Mouse (Mus musculus) thymus, postnatal 14 days (tissue): Measurements from ENCODE around the gene Btbd18.
"Not testable (repeated sequence)": the region's sequence is repeated elsewhere in the genome, so short reads cannot be mapped to it uniquely, and the experiment has no call there.

Experiments
- DNase-seq: peaks from one replicate; pipeline ENCODE4 v3.0.0; 2021

The Btbd18 gene

GRCm38 (mm10) chr2:84648369-84648768 is 10.5 kb upstream of the Btbd18 start:
- no peak for DNase-seq

GRCm38 (mm10) chr2:84649674-84650073 is 9.2 kb upstream of the Btbd18 start:
- no peak for DNase-seq

GRCm38 (mm10) chr2:84650464-84651195 is 8.2 kb upstream of the Btbd18 start, which contains the start of gene Ctnnd1:
TSS of gene Ctnnd1 (minus strand) at chr2:84650765.
- no peak for DNase-seq

GRCm38 (mm10) chr2:84653354-84653753 is 5.5 kb upstream of the Btbd18 start:
- no peak for DNase-seq

GRCm38 (mm10) chr2:84655864-84656263 is 3.0 kb upstream of the Btbd18 start:
- DNase-seq = no peak

- peak; percentile 67 for DNase-seq
Measured at GRCm38 (mm10) chr2:84660253-84660652, 1.4 kb downstream of the Btbd18 start.

- DNase-seq = peak; percentile 65
Measured at GRCm38 (mm10) chr2:84662866-84663265, 4.0 kb downstream of the Btbd18 start.

- DNase-seq = no peak
Measured at GRCm38 (mm10) chr2:84666081-84666480, 7.2 kb downstream of the Btbd18 start.

- no peak for DNase-seq
Measured at GRCm38 (mm10) chr2:84669828-84670568, 11.1 kb downstream of the Btbd18 start.

GRCm38 (mm10) chr2:84670569-84670933 is 11.7 kb downstream of the Btbd18 start, which contains the start of gene Selenoh:
TSS of gene Selenoh (minus strand) at chr2:84670770.
- DNase-seq = peak; percentile 91

GRCm38 (mm10) chr2:84671535-84671934 is 12.7 kb downstream of the Btbd18 start:
- not testable (repeated sequence) for DNase-seq

- DNase-seq = no peak
Measured at GRCm38 (mm10) chr2:84677270-84677967, 18.5 kb downstream of the Btbd18 start.

GRCm38 (mm10) chr2:84677968-84678880 is 19.3 kb downstream of the Btbd18 start, which contains the start of the genes Gm28635 and Med19:
TSS of gene Gm28635 (minus strand) at chr2:84678041.
TSS of gene Med19 (plus strand) at chr2:84678402.
- peak; percentile 94 for DNase-seq

- peak; percentile 21 for DNase-seq
Measured at GRCm38 (mm10) chr2:84679016-84679415, 20.1 kb downstream of the Btbd18 start, which contains the start of gene Tmx2. TSS of gene Tmx2 (minus strand) at chr2:84679140.

GRCm38 (mm10) chr2:84682605-84683183 is 23.8 kb downstream of the Btbd18 start:
- DNase-seq = no peak

- no peak for DNase-seq
Measured at GRCm38 (mm10) chr2:84688080-84688844, 29.4 kb downstream of the Btbd18 start.

- no peak for DNase-seq
Measured at GRCm38 (mm10) chr2:84690050-84690449, 31.2 kb downstream of the Btbd18 start.

GRCm38 (mm10) chr2:84695007-84695695 is 36.3 kb downstream of the Btbd18 start:
- no peak for DNase-seq

- DNase-seq = no peak
Measured at GRCm38 (mm10) chr2:84703497-84703896, 44.6 kb downstream of the Btbd18 start.

- DNase-seq = no peak
Measured at GRCm38 (mm10) chr2:84704329-84704728, 45.5 kb downstream of the Btbd18 start.
